Mouse (Mus musculus) limb, embryonic 11.5 days (tissue): ENCODE data around the gene Zfp213. TPM values are rescaled to one million over a fixed set of nuclear protein-coding genes. Genes with fewer than 3 reads are reported as not detected.

Experiments used
- ATAC-seq: fragments of 200-750 bp; cut with Nextera tagmentation; 2 replicates; pipeline ENCODE4 v1.8.0; 2017; ENCODE audit warnings: low read depth; ENCODE audit not compliant: insufficient number of reproducible peaks, low FRiP score, low TSS enrichment
- DNase-seq: peaks from one replicate; pipeline ENCODE4 v3.0.0-alpha.2; 2015; ENCODE audit warnings: low spot score
- H3K27ac ChIP-seq: fragments of 300-500 bp; sonication (generic); replicated peaks from 2 replicates; pipeline ENCODE4 v1.5.1; 2014; ENCODE audit warnings: low read depth, mild to moderate bottlenecking, low read length
- H3K27me3 ChIP-seq: fragments of 300-500 bp; sonication (generic); 2 replicates; pipeline ENCODE4 v1.6.1; 2014; ENCODE audit warnings: mild to moderate bottlenecking, low read length, mixed read lengths; ENCODE audit not compliant: control insufficient read depth, insufficient read depth
- H3K36me3 ChIP-seq: fragments of 300-500 bp; sonication (generic); 2 replicates; pipeline ENCODE4 v1.6.1; 2014; ENCODE audit warnings: mild to moderate bottlenecking, low read length, moderate library complexity, mixed read lengths; ENCODE audit not compliant: control insufficient read depth, insufficient read depth
- H3K4me1 ChIP-seq: fragments of 300-500 bp; sonication (generic); 2 replicates; pipeline ENCODE4 v1.6.1; 2014; ENCODE audit warnings: low read length, mixed read lengths; ENCODE audit not compliant: control insufficient read depth, insufficient read depth
- H3K4me2 ChIP-seq: fragments of 300-500 bp; sonication (generic); 2 replicates; pipeline ENCODE4 v1.6.1; 2014; ENCODE audit warnings: low read depth, mild to moderate bottlenecking, moderate library complexity; ENCODE audit not compliant: severe bottlenecking
- H3K4me3 ChIP-seq: fragments of 300-500 bp; sonication (generic); 2 replicates; pipeline ENCODE4 v1.5.1; 2014; ENCODE audit warnings: low read depth, low read length
- H3K9ac ChIP-seq: fragments of 300-500 bp; sonication (generic); 2 replicates; pipeline ENCODE4 v1.6.1; 2014; ENCODE audit warnings: mild to moderate bottlenecking, low read length
- H3K9me3 ChIP-seq: fragments of 300-500 bp; sonication (generic); 2 replicates; pipeline ENCODE4 v1.6.1; 2016; ENCODE audit warnings: low read length; ENCODE audit not compliant: control insufficient read depth
- WGBS: fragments of 180-500 bp; shearing (Covaris S2); extraction: QIAGEN DNeasy Blood & Tissue Kit; methylation state at CpG from one replicate; pipeline ENCODE4 v1.1.7; 2014; 5-methylcytosine and 5-hydroxymethylcytosine counted together
- polyA plus RNA-seq: library from polyadenylated mRNA; unstranded; fragments of >200 nt; fragmentation: Nextera tagmentation; extraction: Ambion mirVana; gene quantifications from 2 replicates; pipeline ENCODE4 v1.2.1, GENCODE M21; 2014

The Zfp213 gene
- polyA plus RNA-seq, 1 experiment from 2014 or later = 25.6 TPM

GRCm38 (mm10) chr17:23518701-23519423, 45.2 kb downstream of the Zfp213 start:
- Histone ChIP-seq H3K27ac (no peak overlapping the region), H3K36me3 (no peaks in the 10 kb centered on the region), H3K27me3 (no peaks in the 10 kb centered on the region), H3K4me2 (no peak overlapping the region), H3K9me3 (peaks cover 4% of the 10 kb centered on the region; the same call in 1 of the 2 replicates), H3K4me1 (no peaks in the 10 kb centered on the region), H3K4me3 (no peak overlapping the region), H3K9ac (no peak overlapping the region)
- DNase-seq (no peak), ATAC-seq (peak; percentile 77)
- WGBS = 76% methylated on average over 2 of the region's 2 CpGs

Other genes with a start within 250 kb of the Zfp213 start
- not detected in 2 replicates for gene Vmn2r115, start 220.5 kb downstream of the Zfp213 start, polyA plus RNA-seq
- gene Vmn2r116, start 179.6 kb downstream of the Zfp213 start, polyA plus RNA-seq = not detected in 2 replicates
- gene Vmn2r117, start 84.5 kb downstream of the Zfp213 start, polyA plus RNA-seq = not detected in 2 replicates
- gene Zfp13, start 35.2 kb upstream of the Zfp213 start, polyA plus RNA-seq = 20.5 and 22.7 TPM in 2 replicates
- gene Zscan10, start 36.6 kb upstream of the Zfp213 start, polyA plus RNA-seq = 0.24 and 0.80 TPM in 2 replicates
- 0.45 and 0.63 TPM in 2 replicates for gene Mmp25, start 81.0 kb upstream of the Zfp213 start, polyA plus RNA-seq
- 0.91 and 1.3 TPM in 2 replicates for gene Bicdl2, start 96.3 kb upstream of the Zfp213 start, polyA plus RNA-seq
- gene Hcfc1r1, start 109.4 kb upstream of the Zfp213 start, polyA plus RNA-seq = 45.5 and 53.0 TPM in 2 replicates
- 54.8 and 58.1 TPM in 2 replicates for gene Thoc6, start 109.6 kb upstream of the Zfp213 start, polyA plus RNA-seq
- 4.3 and 5.0 TPM in 2 replicates for gene Tnfrsf12a, start 113.2 kb upstream of the Zfp213 start, polyA plus RNA-seq
- gene Cldn6, start 115.0 kb upstream of the Zfp213 start, polyA plus RNA-seq = 21.3 and 23.3 TPM in 2 replicates
- gene Cldn9, start 119.8 kb upstream of the Zfp213 start, polyA plus RNA-seq = 7.4 and 7.6 TPM in 2 replicates
- 0.09 and 0.13 TPM in 2 replicates for gene 1520401A03Rik, start 158.5 kb upstream of the Zfp213 start, polyA plus RNA-seq
- 47.8 and 51.6 TPM in 2 replicates for gene Pkmyt1, start 162.1 kb upstream of the Zfp213 start, polyA plus RNA-seq
- 7.4 and 7.7 TPM in 2 replicates for gene Paqr4, start 176.6 kb upstream of the Zfp213 start, polyA plus RNA-seq
- gene Kremen2, start 181.6 kb upstream of the Zfp213 start, polyA plus RNA-seq = 14.8 and 16.2 TPM in 2 replicates
- gene Flywch1, start 207.4 kb upstream of the Zfp213 start, polyA plus RNA-seq = 125 and 129 TPM in 2 replicates
- gene Flywch2, start 221.8 kb upstream of the Zfp213 start, polyA plus RNA-seq = 51.4 and 55.7 TPM in 2 replicates
- 508 and 532 TPM in 2 replicates for gene Srrm2, start 226.3 kb upstream of the Zfp213 start, polyA plus RNA-seq